Mouse (Mus musculus): ENCODE results near the gene Ces1f.

Ces1f gene

DNA sequence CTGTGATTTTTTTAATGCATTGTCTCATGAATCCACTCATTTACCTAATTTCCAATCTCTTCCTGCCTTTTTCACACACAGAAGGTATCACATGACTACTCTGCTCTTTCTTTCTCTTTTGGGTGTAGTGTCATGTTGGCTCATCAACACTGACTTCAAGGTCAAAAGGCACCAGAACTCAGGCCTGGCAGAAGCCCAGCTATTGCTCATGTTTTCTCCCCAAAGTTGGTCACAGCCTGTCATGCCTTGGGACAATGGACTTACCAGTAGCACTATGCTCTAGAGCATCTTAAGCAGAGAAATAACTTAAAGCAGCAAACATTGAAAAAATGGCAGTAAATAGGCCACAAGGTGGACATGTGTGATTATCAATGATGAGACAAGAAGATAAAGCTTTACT lies 68.5 kb downstream of the Ces1f start:
- no peak for ATAC-seq (ENCODE audit: low TSS enrichment)
